Mouse (Mus musculus) liver, postnatal 0 days (tissue): Measurements from ENCODE around the gene Mctp1. TPM values are rescaled to one million over a fixed set of nuclear protein-coding genes. Genes with fewer than 3 reads are reported as not detected.
"Not testable (repeated sequence)": the region's sequence is repeated elsewhere in the genome, so short reads cannot be mapped to it uniquely, and the experiment has no call there.

Experiments used
- ATAC-seq: fragments of 200-750 bp; cut with Nextera tagmentation; 2 replicates; pipeline ENCODE4 v1.8.0; 2017; ENCODE audit warnings: mild to moderate bottlenecking, moderate library complexity
- DNase-seq: peaks from one replicate; pipeline ENCODE4 v3.0.0-alpha.2; 2016
- H3K27ac ChIP-seq: fragments of 300-500 bp; sonication (generic); 2 replicates; pipeline ENCODE4 v1.5.1; 2014; ENCODE audit warnings: antibody characterized with exemption, moderate library complexity, mild to moderate bottlenecking, low read depth
- H3K27me3 ChIP-seq: fragments of 300-500 bp; sonication (generic); 2 replicates; pipeline ENCODE4 v1.6.1; 2014; ENCODE audit warnings: low read length, control low read depth, mixed read lengths; ENCODE audit not compliant: insufficient read depth
- H3K36me3 ChIP-seq: fragments of 300-500 bp; sonication (generic); replicated peaks from 2 replicates; pipeline ENCODE4 v1.6.1; 2014; ENCODE audit warnings: mild to moderate bottlenecking, control low read depth, low read length, moderate library complexity, mixed read lengths; ENCODE audit not compliant: insufficient read depth
- H3K4me1 ChIP-seq: fragments of 300-500 bp; sonication (generic); 2 replicates; pipeline ENCODE4 v1.6.1; 2014; ENCODE audit warnings: antibody characterized with exemption, mild to moderate bottlenecking, control low read depth; ENCODE audit not compliant: insufficient read depth
- H3K4me2 ChIP-seq: fragments of 300-500 bp; sonication (generic); 2 replicates; pipeline ENCODE4 v1.6.1; 2014; ENCODE audit warnings: low read depth, mild to moderate bottlenecking, low read length, moderate library complexity, mixed read lengths
- H3K4me3 ChIP-seq: fragments of 300-500 bp; sonication (generic); 2 replicates; pipeline ENCODE4 v1.5.1; 2014; ENCODE audit warnings: low read depth, low read length
- H3K9ac ChIP-seq: fragments of 300-500 bp; sonication (generic); replicated peaks from 2 replicates; pipeline ENCODE4 v1.6.1; 2014; ENCODE audit warnings: mild to moderate bottlenecking, moderate library complexity
- H3K9me3 ChIP-seq: fragments of 300-500 bp; sonication (generic); 2 replicates; pipeline ENCODE4 v1.6.1; 2016; ENCODE audit warnings: mild to moderate bottlenecking, control low read depth, low read length, mixed read lengths
- CTCF ChIP-seq: sonication (generic); IDR thresholded peaks from 2 replicates; pipeline ENCODE4 v1.5.1; 2016; ENCODE audit warnings: antibody characterized with exemption, low read depth
- EP300 ChIP-seq: IDR thresholded peaks from 2 replicates; pipeline ENCODE4 v1.6.1; 2016; ENCODE audit warnings: antibody characterized with exemption, low read depth, mild to moderate bottlenecking
- WGBS: fragments of 180-500 bp; shearing (Covaris S2); extraction: QIAGEN DNeasy Blood & Tissue Kit; methylation state at CpG from one replicate; pipeline ENCODE4 v1.1.7; 2014; ENCODE audit not compliant: insufficient replicate concordance; 5-methylcytosine and 5-hydroxymethylcytosine counted together
- polyA plus RNA-seq: library from polyadenylated mRNA; unstranded; fragments of >200 nt; fragmentation: Nextera tagmentation; extraction: Ambion mirVana; gene quantifications from 2 replicates; pipeline ENCODE4 v1.2.1, GENCODE M21; 2015

Gene Mctp1
- polyA plus RNA-seq, 1 experiment from 2014 or later, result 2.6 TPM

DNA sequence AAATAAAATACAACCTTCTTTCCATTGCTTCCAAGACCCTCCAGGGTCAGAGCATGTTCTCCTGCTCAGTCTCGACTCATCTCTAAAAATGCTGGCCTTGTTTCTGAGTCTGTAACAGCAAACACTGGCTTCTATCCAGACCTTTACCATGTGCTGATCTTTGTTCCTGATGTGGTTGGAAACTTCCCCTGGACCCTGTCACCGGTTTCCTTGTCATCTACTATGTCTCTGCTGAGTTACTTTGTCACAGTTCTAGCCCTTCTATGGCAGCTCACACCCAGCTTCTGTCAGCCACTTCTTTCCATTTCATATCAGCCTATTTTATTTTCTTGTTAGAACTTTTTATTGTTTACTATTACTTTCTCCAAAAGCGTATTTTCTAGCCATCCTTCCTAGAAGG is 177.3 kb downstream of the Mctp1 start:
- no peak overlapping the region for H3K27ac ChIP-seq
- no peaks in the 10 kb centered on the region for H3K9me3 ChIP-seq
- no peaks in the 10 kb centered on the region for H3K4me1 ChIP-seq
- no peaks in the 10 kb centered on the region for H3K27me3 ChIP-seq
- H3K4me3 ChIP-seq, result no peak overlapping the region
- WGBS, result 46% methylated on average over 3 of the region's 3 CpGs
- DNase-seq (no peak), ATAC-seq (no peak)
- no peak overlapping the region for H3K9ac ChIP-seq
- TF ChIP-seq CTCF (no peak), EP300 (no peak)
- H3K36me3 ChIP-seq, result no peaks in the 10 kb centered on the region
- H3K4me2 ChIP-seq, result no peak overlapping the region

DNA sequence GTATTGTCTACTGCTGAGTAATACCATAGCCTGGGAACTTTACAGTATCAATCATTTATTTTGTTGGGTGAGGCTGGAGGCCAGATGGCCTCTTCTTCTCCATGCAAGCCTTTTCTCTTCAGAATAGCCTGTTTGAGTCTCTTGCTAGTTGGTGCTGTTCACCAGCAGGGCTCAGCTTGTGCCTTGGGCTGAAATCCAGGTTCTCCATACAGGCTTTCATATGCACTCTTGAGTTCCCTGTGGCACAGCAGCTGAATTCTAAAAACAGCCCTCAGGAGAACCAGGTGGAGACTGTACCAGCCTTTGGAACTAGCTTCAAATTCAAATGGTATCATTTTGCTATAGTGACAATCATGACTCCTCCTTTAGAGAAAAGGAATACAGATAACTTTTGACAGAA is 179.7 kb downstream of the Mctp1 start:
- Histone ChIP-seq H3K4me3 (no peak overlapping the region), H3K9ac (no peak overlapping the region), H3K4me2 (no peak overlapping the region), H3K4me1 (no peaks in the 10 kb centered on the region), H3K27me3 (no peaks in the 10 kb centered on the region), H3K9me3 (no peaks in the 10 kb centered on the region), H3K27ac (no peak overlapping the region), H3K36me3 (no peaks in the 10 kb centered on the region)
- ATAC-seq (no peak), DNase-seq (no peak)
- TF ChIP-seq CTCF (no peak), EP300 (no peak)

DNA sequence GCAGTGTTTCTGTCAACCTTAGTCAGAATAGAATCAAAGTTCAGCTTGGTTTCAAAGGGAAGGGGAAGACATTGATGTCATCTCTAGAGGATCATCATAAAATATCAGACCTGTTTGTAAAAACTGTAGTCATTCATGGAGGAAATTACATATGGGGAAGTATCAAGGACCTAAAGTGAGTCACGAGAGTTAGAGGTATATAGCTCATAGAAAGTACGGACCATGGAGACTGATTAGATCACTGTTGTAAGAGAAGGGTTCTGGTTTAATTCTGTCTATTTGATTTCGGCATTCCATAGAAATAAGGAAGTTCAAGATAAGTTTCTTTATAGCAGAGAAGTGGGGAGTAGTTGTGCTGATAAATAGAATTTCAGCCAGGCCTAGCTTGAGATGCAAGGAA is 181.7 kb downstream of the Mctp1 start:
- Histone ChIP-seq H3K27ac (no peak overlapping the region), H3K36me3 (no peaks in the 10 kb centered on the region), H3K4me3 (no peak overlapping the region), H3K4me2 (no peak overlapping the region), H3K27me3 (no peaks in the 10 kb centered on the region), H3K9me3 (no peaks in the 10 kb centered on the region), H3K4me1 (no peaks in the 10 kb centered on the region), H3K9ac (no peak overlapping the region)
- no peak for ATAC-seq
- 59% methylated on average over 3 of the region's 3 CpGs for WGBS
- DNase-seq, result no peak
- TF ChIP-seq CTCF (no peak), EP300 (no peak)

DNA sequence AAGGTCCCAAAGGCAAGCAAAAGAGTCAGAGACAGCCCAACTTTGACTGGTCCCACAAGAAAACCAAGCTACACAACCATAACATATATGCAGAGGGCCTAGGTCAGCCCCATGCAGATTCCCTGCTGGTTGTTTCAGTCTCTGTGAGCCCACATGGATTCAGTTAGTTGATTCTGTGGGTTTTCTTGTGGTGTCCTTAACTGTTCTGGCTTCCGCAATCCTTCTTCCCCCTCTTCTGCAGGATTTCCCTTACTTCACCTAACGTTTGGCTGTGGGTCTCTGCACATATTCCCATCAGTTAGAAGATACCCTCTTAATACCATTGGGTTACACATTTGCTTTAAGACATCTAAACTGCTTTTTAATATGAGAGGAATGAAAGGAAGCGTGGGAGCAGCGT is 183.1 kb downstream of the Mctp1 start:
- DNase-seq (no peak), ATAC-seq (no peak)
- Histone ChIP-seq H3K27ac (no peak overlapping the region), H3K9me3 (no peaks in the 10 kb centered on the region), H3K27me3 (no peaks in the 10 kb centered on the region), H3K36me3 (no peaks in the 10 kb centered on the region), H3K4me1 (no peaks in the 10 kb centered on the region), H3K4me3 (no peak overlapping the region), H3K9ac (no peak overlapping the region), H3K4me2 (no peak overlapping the region)
- no peak for TF ChIP-seq EP300
- no peak for TF ChIP-seq CTCF
- 67% methylated on average over 4 of the region's 4 CpGs for WGBS

DNA sequence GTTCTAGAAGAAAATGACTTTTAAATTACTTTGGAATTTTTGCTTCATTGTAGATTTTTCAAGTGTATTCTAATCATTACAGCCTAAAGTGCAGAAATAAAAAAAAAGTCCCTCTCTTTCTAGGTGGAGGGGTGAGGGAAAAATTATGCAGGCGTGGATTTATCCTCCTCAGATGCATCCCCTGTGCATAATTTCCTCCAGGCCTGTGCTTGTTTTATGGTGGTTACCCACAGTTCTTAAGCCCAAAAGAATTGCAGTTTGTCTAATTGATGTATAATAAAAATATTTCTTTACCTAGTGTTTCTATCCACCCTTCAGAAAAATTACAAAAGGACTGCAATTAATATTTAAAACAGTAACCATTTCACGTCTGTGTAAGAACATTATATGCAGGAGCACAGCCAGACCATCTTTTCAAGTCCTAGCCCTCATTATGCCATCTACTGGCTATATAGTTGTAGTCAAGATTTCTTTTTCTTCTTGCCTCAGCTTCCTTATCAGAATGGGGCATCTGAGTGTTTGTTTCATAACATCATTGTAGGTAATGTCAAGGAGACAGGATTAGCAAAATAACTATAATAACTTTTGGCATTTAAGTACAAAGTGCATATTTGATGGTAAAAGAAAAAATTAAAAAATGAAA is 184.4 kb downstream of the Mctp1 start:
- no peak for DNase-seq
- H3K27me3 ChIP-seq, result no peaks in the 10 kb centered on the region
- 50% methylated on average over 2 of the region's 2 CpGs for WGBS
- no peak overlapping the region for H3K4me2 ChIP-seq
- no peak overlapping the region for H3K4me3 ChIP-seq
- H3K4me1 ChIP-seq, result no peaks in the 10 kb centered on the region
- H3K27ac ChIP-seq, result no peak overlapping the region
- no peak overlapping the region for H3K9ac ChIP-seq
- H3K9me3 ChIP-seq, result no peaks in the 10 kb centered on the region
- no peaks in the 10 kb centered on the region for H3K36me3 ChIP-seq
- no peak for TF ChIP-seq EP300
- no peak for ATAC-seq

DNA sequence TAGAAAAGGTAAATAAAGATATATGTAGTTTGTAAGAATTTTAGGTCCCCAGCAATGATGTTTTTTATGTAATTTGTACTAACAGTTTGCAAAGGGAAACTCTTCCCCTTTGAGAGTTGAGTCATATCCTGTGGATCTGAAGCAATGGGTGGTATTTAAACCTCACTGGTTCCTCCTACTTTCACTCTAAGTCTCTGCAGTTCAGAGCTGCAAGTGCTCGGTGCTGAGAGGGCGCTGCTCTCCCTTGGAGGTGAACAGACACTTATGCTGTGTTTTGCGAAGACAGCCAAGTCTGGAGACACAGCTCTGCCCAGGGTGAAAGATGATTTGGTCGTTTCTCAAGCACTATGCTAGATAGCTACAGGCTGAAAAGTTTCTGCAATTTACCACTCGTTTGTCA is 195.1 kb downstream of the Mctp1 start:
- TF ChIP-seq EP300 (no peak), CTCF (peak; percentile 46)
- peak overlapping the region; percentile 36 for H3K4me3 ChIP-seq
- peak overlapping the region; percentile 55; the same call in 1 of the 2 replicates for H3K27ac ChIP-seq
- no peaks in the 10 kb centered on the region for H3K27me3 ChIP-seq
- peak; percentile 78 for ATAC-seq
- H3K4me2 ChIP-seq, result peak overlapping the region; percentile 42; the same call in 1 of the 2 replicates
- H3K9me3 ChIP-seq, result no peaks in the 10 kb centered on the region
- H3K36me3 ChIP-seq, result no peaks in the 10 kb centered on the region
- peak; percentile 49 for DNase-seq
- 11% methylated on average over 5 of the region's 5 CpGs for WGBS
- H3K4me1 ChIP-seq, result no peaks in the 10 kb centered on the region
- no peak overlapping the region for H3K9ac ChIP-seq

DNA sequence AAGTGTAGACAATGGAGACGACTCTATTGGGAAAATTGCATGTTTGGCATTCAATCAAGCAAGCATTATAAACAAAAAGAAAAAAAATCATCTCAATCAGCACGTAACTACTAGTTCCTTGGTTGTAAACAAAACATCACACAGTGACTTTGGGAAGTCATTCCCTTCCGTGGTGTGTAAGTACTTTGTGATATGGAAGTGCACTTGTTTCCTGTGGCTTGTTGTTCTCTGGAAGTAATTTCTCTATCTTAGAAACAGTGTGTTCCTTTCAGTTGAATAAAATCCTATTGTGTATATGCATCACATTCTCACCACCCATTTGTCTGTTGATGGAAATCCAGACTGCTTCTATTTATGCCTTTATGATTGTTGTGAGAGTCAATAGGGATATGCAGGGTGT is 201.1 kb downstream of the Mctp1 start:
- ATAC-seq (no peak), DNase-seq (no peak)
- no peaks in the 10 kb centered on the region for H3K27me3 ChIP-seq
- H3K9ac ChIP-seq, result no peak overlapping the region
- H3K4me2 ChIP-seq, result no peak overlapping the region
- 49% methylated on average over 3 of the region's 3 CpGs for whole genome bisulfite sequencing
- TF ChIP-seq EP300, result no peak
- no peak for TF ChIP-seq CTCF
- no peaks in the 10 kb centered on the region for H3K4me1 ChIP-seq
- no peaks in the 10 kb centered on the region for H3K36me3 ChIP-seq
- H3K27ac ChIP-seq, result no peak overlapping the region
- H3K4me3 ChIP-seq, result no peak overlapping the region
- no peaks in the 10 kb centered on the region for H3K9me3 ChIP-seq

DNA sequence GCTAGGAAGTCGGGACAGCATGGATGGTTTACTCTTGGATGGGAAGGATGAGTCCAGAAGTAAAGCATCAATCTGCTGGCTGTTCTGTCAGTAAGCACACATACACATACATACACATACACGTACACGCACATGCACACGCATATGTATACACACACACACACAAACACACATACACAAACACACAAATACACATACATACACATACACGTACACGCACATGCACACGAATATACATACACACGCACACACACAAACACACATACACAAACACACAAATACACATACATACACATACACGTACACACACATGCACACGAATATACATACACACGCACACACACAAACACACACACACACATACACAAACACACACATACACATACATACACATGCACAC is 206.4 kb downstream of the Mctp1 start:
- peak; percentile 17; the same call in 1 of the 2 replicates for ATAC-seq
- H3K36me3 ChIP-seq, H3K4me3 ChIP-seq, H3K27me3 ChIP-seq, H3K27ac ChIP-seq, H3K9me3 ChIP-seq, H3K4me1 ChIP-seq, DNase-seq, H3K9ac ChIP-seq, H3K4me2 ChIP-seq: not testable (repeated sequence)
- 84% methylated on average over 11 of the region's 11 CpGs for whole genome bisulfite sequencing
